Mouse (Mus musculus) spleen, postnatal 14 days (tissue): ENCODE results near the gene Lnx2.
A peak's percentile ranks its signal among the peaks of the same experiment; 100 is the strongest.

Source experiments
- DNase-seq, 2 experiments: peaks; one replicate each; pipeline ENCODE4 v3.0.0; 2021 to 2022; ENCODE audit warnings: low spot score in 2 of 2

The Lnx2 gene

DNA sequence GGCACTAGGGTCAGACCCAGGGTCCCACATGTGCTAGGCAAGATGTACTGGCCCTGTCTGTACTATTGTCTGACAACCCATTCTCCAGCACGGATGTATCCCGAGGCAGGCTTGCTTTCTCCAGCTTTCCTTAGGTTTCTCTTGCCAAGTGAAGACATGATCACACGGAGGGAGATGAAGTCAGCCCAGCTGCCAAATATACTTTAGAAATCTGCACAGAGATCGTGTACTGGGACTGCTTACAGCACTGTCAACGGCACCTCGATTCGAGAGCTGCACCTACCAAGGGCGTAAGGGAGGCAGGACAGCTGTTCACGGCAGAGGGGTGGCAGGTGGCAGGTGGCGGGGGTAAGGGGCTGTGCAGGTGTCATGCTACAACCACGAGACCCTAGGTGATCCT, 55.8 kb downstream of the Lnx2 start:
- DNase-seq: no peak

DNA sequence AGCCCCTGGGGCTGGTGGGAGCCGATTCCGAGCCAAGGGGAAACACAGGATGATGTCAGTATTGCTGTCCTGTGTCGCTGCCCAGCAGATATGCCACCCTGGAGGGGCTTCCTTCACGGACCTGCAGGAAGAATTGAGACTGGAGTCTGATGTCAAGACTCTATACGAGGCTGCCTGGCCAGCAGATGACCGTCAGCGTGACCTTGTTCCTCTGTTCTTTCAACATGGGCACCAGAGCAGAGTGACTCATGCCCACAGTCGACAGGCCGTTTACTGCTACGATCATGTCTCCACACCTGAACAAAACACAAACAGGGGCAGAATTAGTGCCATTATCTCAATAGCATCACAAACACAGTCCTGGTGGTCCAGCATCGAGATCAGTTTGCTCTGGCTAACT, 57.6 kb downstream of the Lnx2 start:
- no peak for DNase-seq

DNA sequence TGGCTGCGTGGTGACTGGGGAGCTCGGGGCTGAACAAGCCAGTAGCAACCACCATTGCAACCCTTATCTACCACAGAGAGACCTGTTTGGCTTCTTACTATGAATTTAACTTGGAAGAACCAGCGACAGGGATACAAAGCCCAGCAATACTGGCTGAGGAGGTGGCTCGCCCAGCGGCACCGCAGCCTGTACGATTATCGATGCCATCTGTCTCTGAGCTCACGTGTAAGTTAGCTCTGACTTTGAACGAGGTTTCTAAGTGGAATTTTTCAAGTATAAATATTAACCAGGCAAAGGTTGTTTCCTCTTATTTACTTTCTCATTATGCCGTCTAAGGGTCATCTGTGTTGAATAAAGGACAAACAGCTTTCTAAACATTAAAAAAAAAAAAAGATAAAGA, 58.9 kb downstream of the Lnx2 start:
- DNase-seq: no peak

DNA sequence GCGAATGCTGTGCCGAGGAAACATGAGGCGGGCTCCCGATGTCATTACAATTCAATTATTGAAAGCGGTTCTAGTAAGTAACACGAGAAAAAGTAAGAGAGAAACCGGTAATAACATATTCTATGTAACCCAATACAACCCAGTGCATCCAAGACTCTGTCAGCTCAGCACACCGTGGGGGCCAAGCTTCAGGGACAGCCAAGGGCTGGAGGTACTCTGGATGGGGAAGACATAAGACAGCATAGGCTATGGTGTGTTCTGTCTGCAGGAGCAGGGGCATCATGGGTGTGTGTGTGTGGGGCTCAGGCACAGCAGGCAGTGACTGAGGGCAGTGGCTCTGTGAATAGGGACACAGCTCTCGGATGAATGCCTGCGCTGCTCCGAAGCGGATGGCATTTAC, 59.8 kb downstream of the Lnx2 start:
- no peak for DNase-seq

DNA sequence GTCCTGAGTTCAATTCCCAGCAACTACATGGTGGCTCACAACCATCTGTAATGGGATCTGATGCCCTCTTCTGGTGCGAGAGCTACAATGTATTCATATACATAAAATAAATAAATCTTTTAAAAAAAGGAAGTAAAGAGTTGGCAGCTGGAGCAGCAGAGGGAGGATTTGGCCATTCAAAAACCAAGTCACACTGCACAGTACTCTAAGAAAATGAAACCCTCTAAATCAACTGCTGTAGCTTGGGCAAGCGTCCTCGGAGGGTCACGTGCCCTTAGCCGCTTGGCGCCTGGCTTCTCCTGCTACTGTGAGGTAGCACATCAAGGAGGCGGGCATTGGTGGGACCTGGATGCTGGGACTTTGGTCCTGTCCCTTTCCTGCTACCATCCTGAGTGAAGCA, 61.2 kb downstream of the Lnx2 start:
- DNase-seq: no peak

DNA sequence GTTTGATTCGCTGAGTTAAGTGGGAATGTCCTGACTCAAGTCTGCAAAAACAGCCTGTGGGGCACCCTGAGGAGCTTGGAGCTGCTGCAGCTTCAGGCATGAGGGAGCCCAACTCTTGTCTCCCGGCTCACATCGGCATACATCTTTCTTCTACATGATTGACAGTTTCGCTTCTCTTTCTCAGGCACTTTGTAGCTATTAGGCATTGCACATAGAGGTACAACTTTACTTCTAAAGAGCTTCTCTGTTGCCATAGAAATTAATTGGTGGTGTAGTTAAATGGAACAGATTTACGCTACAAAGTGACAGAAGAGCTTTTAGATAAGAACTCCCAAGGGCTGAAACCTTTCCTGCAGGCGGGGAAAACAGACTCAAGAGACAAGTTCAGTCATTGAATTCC, 62.5 kb downstream of the Lnx2 start:
- DNase-seq: no peak

DNA sequence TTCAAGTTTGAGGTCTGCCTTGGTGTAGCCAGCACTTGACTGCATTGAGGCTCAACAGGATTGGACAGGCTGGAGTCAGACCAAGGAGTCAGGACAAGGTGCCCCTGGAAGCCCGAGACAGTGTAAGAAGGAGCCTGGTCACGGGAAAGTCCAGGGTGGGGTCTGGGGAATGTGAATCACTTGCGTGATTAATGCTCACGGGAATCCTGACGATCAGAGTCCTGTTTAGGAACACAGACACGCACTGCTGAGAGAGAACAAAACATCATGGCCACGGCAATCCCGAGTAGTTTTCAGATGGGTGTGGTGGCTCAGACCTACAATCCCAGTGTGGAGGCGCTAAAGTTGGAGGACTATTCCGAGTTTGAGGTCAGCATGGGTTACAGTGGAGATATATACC, 65.1 kb downstream of the Lnx2 start:
- no peak for DNase-seq

DNA sequence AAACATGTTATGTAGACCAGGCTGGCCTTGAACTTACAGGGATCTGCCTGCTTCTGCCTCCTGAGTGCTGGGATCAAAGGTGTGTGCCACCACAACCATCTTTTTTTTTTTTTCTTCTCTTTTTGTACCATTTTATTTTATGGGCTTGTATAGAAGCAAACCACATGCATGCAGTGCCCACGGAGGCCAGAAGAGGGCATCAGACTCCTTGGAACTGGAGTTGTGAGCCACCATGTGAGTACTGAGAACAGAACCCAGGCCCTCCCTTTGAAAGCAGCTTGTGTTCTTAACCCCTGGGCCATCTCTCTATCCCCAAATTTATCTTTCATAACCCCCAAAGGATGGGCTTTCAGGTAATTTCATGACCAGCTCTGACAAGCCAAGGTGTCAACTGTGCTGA, 73.1 kb downstream of the Lnx2 start:
- no peak for DNase-seq

DNA sequence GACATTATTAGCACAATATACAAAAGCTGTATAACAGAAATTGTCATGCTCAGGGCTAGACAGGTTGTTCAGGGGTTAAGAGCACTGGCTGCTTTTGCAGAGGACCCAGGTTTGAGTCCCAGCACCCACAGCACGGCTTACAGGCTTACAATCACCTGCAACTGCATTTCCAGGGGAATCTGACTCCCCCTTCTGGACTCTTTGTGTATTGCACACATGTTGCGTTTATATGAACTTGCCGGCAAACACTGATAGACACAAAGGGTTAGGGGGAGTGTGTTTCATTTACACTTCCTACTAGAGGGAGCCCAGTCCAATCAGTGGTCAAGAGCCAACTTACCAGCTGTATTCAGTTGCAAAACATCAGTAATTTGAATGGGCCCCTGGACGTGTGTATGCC, 75.1 kb downstream of the Lnx2 start:
- no peak for DNase-seq

DNA sequence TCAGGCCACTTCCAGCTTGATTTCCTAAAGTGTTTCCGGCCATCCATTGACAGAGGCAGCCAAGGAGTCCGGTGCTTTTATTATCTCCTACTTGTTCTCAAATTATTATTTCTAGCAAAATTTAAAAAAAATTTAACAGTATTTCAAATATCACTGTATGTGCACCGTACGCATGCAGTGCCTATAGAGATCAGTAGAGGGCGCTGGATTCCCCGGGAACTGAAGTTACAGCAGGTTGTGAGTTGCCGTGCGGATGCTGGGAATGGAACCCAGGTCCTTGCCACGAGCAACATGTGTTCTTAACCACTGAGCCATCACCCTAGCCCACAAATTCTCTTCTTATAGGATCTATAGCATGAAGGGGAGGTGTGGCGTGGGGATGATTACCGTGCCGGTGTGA, 77.6 kb downstream of the Lnx2 start:
- DNase-seq: no peak

DNA sequence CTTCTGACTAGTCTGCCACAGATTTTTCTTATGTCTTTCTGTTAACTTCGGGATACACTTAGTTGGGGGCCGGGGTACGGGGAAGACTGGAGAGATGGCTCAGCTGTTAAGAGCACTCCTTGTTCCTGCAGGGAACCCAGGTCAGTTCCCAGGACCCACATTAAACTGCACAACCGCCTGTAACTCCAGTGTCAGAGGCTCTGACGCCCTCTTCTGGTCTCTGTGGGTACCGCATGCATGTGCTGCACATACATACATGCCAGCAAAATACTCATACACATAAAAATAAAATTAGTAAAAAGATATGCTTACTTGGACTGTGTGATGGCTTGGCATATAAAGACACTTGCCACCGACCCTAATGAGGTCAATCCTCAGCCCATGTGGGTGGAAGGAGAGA, 79.6 kb downstream of the Lnx2 start:
- DNase-seq: no peak

DNA sequence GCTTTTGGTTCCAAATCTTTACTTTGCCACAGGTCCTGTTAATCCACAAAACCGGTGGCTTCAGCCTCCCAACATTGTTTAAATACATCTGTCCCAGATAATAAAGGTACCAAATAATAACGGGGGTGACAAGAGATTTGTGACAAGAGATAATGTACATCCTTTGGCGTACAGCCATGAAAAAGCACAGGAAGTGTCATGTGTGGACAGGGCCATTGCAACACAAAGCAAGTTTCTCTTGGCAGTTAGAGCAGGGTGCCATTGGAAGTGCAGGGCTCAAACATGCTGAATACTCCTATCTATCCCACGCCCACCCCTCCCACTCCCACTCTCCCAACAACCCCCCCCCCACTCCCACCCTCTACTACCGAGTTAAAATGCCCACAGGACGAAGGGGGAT, 81.4 kb downstream of the Lnx2 start:
- DNase-seq: no peak

DNA sequence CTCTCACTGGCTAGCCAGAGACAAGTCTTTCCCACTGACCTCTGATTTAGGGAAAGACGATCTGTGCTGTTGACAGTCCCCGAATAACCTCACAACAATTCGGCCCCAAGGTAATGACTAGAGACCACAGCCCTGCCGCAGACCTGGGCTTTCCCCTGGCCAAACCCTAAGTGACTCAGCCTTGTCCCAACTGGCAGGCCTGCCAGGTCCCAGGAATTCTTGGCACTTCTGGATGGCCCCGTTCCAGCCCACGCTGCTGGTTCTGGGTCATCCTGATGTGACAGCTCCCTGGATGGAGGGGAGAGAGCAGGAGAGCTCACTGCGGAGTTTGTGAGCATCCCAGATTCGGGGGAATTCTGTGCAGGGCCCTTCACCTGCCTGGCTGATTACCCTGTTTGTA, 82.9 kb downstream of the Lnx2 start:
- no peak for DNase-seq

DNA sequence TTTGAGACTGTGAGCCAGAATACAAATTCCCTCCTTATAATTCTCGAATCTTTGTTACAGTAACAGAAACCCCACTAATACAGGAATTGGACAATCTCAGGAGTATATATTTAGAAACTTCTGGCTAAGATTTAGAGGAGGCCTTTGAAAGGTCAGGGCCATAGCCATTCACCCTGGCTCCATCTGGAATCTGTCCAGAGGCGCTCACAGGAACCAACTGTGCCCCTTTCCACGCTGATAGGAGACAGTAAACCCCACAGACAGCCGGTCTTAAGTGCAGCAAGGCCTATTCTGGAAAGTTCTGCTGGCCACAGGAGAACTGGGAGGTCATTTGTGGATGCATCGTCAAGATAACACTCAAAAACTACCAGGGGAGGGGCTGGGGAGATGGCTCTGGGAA, 87.3 kb downstream of the Lnx2 start:
- DNase-seq: no peak

DNA sequence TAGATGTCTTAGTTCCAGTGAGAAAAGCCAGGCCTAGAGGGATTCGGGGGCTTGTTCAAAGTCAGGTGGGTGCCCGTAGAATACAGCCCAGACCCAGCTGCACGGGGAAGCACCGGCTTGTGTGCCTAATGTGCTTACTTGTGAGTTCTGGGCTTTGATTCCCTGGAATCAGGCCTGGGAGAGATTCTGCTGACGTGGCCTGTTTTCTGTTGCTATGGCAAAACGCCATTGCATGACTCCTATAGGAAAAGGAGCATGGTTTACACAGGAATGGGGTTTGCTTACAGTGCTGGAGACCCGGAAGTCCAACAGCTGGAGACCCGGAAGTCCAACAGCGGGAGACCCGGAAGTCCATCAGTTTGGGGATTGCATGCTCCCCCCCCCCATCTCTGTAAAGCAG, 88.8 kb downstream of the Lnx2 start:
- no peak for DNase-seq

DNA sequence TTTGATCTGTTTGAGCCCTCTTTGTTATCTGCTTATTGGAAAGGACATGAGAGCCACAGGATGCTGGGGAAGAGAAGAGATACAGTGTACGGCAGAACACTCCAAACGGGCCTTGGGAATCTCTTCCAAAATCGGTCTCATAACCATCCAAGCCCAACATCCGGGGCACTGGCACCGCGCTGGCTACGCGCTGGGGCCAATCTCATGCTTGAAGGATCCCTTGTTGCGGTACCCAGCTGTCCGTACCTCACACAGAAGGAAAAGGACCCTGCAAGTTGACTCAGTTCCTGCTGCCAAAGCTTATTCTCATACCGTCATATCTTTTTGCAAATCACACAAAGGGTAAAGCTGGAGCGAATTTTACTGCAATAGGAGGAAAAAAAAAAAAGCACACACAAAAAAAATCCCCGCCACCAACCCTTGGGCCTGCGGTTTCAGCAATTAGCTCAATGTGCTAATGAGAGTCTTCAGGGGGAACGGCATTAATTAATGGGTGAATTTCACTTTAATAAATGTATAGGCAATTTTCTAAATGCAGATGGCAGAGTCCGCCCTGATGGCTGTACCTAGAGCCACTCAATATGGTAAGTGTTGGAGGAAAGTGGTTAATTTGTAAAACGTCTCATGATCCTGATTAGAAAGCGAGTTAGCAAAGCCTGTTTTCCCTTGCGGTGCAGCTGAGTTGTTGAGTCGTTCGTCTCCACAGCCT, 90.5 kb downstream of the Lnx2 start:
- DNase-seq: no peak

DNA sequence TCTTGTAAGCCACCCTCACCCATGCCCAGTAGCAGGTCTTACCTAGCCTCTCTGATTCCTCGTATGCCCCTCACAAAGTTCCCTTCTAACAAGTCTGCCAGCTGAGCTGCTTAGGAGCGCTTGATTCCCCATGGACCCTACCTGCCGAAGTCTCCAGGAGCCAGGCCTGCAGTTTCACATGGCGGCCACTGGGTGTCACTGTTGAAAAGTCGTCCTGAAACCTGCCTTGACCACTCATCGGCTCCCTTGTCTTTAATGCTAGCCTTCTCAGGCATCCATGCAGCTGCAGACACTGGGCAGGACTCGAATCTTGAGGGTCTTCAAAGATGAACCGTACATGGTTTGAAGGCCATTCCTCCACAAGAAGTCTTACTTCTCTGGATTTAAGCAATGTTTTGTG, 93.2 kb downstream of the Lnx2 start:
- DNase-seq: peak in 1 of 2 experiments; percentile 43

DNA sequence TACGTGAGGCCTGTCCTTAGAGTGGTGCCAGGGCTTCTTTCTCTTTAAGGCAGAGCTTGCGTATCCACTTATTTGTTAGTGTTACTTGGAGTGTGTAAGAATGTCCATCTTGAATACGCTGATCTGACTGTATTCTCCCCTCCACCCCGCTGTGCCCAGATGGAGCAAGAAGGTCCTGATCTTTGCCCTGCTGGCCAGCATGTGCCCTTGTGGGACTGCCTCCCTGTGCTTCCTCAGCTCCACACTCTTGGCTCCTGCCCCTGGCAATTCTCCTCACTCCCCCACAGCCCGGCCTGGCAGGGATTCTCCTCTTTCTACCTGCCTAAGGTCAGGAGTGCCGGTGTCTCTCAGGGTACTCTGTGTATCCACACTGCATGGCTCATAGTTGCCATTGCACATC, 95.0 kb downstream of the Lnx2 start:
- DNase-seq: no peak

DNA sequence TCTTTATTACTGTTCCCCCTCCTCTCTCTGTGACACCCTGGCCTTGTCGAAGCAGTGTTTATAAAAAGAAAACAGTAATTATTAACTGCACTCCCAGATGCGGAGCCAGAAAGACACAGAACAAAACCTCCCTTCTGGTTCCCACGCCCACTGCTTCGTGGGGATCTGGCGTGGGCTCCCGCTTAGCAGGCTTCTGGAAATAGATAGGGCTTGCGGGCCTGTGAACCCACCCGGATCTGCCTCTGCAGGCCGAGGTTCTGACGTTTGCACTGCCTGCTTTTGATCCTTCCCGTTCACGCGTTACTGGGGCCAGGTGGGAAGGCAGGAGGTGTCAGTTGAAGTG, 101.6 kb downstream of the Lnx2 start:
- DNase-seq: no peak

DNA sequence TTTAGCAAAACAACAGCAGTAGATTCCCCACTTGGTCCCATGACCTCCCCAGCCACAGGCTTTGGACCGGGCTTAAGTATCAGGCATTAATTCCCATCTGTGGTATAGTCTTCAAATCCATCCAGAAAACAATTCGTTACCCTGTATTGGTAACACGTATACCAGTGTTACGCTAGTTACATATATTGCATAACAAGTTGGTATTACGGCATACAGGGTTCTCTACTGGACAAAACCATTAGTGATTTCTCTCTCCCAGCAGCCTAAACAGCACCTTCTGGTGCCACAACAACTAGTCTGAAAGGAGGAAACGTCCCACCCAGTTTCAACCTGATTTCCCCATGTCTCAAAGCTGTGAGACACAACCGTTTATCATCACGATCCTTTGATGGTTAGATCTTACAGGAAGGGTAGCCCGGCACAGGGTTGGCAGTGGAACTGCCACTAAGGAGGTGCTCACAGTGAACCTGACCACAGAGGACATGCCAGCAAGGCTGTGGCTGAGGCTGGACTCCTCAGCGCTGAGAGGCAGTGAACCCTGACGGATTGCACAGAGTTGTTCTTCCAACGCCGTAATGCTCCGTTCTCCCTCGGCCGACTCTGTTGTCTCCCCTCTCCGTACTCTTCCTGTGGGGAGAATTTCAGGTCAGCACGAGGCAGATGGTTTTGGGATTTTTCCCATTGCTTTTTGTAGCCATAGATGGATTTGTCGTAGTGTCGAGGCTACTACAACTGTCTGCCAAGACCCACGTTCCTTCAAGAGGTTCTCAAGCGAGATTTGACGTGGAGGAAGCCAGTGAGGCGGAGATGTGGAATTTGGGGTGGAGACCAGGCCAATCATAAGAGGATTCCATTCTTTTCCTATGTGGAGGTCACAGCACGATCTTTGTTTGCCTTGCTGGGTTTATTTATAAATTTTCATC, 102.3 kb downstream of the Lnx2 start:
- DNase-seq: no peak

DNA sequence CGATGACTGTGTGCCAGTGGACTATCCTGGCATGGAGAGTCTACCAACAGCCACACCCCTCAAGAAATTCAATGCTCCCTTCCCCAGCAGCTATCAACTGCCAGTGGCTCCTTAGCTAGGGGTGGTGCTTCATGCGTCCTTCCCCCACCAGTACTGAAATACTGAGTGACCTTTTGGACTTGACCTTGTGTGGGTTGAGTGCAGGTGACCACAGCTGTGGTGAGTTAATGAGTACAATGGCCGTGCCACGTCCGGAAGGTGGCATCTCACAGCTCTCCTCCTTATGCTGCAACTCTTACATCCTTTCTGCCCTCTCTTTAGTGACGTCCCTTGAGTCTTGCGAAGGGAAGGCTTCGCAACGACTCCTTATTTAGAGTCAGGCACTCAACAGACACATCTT, 103.0 kb downstream of the Lnx2 start:
- DNase-seq: no peak

DNA sequence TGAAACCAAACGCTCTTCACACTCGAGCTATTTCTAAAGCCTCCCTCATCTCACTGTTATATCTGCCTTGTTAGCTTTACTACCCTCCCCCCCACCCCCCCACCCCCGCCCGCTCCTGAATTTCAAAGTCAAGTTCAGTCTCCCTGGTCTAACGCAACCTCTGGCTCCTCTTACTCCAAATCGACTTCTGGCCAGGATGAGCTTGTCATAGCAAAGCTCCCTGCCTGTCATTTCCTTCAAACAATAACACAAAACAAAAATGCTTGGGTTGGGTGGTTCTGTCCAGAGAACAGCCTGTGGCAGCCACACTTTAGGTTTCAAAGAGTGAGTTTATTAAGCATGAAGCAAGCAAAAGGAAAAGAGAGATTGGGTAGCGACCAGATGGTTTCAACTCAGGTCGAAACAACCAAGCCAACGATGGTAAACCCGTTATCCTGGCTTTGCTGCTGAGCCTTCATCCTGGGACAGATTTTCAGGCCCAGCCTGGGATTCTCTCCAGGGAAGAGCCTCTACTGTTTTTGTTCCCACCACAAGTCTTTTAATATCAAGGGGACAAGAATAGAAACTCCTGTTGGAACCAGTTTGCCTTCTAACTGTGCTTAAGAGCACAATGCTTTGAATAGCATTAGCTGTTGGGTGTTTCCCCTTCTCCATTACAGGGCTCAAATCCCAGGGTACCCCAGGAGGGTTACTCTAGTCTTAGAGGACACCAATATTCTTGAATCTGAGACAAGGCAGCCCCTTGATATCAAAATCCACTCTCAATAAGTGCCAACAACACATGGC, 104.4 kb downstream of the Lnx2 start:
- no peak for DNase-seq
